Mouse (Mus musculus): ENCODE results near the gene Gm5089.

Gene Gm5089

DNA sequence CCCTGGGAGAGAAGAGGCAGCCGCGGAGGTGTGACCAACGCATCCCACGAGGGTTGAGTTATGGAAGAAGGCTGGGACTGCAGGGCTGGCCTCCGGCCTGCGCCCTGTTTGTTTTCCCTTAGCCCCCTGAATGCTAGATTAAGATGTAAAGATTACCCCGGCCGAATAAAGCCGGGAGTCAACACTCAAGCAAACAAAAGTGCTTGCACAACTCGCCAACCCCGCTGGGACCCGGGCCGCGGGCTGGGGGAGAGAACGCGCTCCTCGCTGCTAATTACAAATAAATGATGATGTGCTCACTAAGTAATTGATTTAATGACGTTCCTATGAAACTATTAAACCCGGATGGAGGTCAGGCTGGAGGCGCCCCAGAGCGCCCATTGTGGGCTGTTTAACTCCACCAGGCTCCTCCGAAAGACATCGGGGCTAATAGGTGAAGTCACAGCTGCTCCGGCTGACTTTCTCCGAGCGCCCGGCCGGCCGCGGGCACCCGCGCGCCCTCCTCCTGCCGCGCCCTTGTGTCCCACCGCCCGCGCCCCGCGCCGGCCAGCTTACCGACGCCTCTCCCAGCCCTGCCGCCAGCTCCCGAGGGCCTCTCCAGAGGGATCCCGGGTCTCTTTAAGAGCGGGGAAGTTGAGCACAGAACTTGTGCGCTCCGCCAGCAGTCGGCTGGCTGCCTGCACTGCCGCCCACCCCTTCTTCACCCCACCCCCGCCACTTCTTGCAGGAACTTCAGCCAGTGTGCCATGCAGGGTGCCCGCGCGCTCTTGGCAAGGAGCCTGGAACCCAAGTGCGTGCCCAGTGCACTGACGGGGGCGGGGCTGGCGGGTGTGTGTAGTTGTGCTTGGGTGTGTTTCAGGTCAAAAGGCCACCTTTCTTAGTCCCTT is at the start of gene Gm5089:
Gm5089 (minus strand) TSS at position 620 of the 887 bp plus-strand sequence.
- no peak for DNase-seq (ENCODE audit: low spot score in 2 of 2)

DNA sequence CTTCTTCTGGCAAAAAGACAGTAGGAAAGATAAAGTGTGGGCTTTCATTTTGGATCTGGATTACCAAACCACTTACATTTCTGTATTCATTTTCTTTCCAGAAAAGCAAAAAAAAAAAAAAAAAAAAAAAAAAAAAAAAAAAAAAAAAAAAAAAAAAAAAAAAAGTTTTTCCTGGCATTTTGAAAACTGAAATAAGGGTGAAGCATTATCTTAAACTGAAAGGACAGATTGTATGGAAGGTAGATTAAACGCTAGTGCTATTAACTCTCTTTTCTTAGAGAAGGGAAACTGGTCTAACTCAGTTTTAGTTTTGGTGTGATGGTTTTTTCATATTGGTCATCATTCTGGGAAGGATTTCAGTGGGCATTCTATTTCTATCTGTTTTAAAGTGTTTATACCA is 41.1 kb upstream of the Gm5089 start:
- DNase-seq (ENCODE audit: low spot score in 2 of 2), result no peak

DNA sequence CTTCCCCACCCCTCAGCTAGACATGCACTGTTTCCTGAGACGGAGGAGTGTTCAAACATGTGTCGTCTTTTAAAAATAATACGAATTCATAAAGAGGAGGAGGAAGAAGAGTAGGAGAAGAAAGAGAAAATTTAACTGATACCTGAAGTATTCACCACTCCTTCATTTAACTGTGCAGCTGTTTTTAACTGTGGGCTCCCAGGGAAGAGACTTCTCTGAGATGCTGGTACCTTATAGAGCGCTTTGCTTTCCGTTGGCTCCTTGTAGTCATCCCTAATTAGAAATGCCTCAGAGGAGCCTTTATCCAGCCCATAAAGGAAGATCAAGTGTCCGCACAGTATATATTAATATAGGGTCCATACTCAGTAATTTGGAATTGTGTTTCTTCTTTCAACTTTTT is 40.6 kb upstream of the Gm5089 start:
- no peak for DNase-seq (ENCODE audit: low spot score in 2 of 2)

DNA sequence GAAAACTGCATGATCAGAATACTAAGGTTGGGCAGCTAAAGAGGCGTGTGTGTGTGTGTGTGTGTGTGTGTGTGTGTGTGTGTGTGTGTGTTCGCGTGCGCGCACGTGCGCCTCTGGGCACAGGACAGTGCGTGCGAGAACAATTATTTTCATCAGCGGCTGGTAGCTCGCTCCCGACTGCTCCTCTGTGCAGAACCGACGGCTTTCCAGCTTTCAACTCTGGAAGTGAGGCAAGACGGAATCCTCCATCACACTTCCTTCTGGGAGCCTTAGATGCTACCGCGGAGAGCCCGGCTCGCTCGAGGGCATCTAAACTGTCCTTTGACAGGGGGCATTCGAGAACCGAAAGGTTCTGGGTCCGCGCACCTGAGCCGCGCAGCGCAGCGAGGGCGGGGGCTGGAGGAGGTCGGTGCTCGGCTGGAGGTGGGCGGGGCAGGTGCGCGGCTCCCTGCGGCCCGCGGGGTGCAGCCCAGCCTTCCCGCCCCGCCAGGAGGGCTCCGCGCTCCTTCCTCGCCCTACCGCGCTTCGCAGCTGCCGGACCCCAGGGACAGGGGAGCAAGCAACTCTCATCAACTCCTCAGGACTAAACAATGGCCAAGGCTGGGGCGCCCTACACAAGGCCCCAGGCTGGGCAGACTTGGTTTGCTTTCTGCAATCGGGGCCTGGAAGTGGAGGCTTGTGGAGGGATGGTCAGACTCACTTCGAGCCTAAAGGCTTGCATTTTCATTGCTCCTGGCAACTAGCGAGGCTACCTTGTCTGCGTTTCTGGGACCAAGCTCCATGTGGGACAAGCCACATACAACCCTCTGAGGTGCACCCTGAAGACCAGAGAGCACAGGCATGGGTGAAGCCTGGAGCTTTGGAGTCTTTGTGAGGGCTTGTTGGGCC is 39.8 kb upstream of the Gm5089 start, which contains the start of gene Gm10837:
Gm10837 (plus strand) TSS at position 146 of the 888 bp plus-strand sequence.
- no peak for DNase-seq (ENCODE audit: low spot score in 2 of 2)

DNA sequence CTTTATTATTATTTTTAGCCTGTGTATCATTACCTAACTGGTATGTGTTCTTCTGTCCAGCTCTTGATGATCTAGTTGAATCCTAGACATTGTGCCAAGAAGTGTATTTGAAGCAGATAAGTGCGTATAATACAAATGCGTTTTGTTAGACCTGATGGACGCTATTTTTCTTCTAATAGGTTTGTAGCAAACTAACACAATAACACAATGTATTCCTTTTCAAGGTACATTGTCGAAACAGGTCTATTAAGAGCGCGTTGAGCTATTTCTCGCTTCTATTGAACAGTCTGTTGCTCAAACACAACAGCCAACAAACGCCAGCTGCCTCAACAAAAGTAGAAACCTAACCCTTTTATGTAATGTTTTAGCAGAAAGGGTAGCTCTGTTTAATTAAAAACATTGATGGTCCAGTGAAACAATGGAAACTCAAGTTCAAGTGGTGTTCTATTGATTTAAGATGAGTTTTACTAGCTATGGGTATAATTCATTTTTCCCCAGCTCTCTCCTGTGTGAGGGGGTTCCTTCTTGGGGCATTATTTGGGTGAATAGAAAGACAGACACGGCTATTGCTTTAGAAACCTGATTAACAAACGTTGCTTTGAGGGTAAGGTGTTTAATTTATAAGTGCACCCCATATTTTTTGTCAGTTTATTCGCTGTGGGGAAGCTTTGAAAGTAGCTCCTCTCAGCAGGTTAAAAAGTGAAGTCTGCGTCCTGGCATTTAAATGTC is 38.9 kb upstream of the Gm5089 start:
- DNase-seq (ENCODE audit: low spot score in 2 of 2), result no peak

DNA sequence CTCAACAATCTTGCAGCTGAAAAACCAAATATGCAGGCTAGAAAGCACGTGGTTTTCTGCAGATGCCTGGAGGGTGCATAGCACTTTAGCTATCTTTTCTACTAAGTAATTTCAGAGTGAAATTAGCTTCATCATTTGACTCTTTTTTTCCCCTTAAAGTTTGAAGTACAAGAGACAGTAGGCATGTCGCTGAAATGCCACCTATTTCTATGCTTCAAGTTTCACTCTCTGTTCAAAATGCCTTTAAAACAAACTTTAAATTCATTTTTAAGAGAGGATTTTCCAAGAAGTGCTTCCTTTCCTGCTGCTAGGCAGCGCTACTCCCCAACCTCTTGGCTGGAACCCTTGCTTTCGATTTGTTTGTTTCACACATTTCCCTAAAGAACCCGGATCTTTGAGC is 38.1 kb upstream of the Gm5089 start:
- no peak for DNase-seq (ENCODE audit: low spot score in 2 of 2)

DNA sequence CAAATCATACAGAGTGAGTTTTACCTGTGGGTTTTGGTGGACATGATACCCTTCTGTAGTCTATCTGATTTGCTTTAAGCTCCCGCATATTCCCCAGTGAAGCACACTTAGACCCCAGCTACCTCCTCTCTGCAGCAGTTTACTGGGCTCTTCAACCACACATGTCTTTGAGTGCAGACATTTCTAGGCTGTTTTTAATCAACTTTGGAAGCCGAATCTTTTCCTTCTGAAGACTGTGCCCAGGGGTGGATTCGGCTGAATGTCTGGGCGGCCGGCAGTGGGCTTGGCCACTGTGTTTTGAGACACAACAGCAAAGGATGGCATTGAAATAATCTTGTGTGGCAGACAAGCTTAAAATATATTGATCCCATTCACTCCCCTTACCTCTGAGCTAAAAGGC is 36.5 kb upstream of the Gm5089 start:
- DNase-seq (ENCODE audit: low spot score in 2 of 2), result no peak

DNA sequence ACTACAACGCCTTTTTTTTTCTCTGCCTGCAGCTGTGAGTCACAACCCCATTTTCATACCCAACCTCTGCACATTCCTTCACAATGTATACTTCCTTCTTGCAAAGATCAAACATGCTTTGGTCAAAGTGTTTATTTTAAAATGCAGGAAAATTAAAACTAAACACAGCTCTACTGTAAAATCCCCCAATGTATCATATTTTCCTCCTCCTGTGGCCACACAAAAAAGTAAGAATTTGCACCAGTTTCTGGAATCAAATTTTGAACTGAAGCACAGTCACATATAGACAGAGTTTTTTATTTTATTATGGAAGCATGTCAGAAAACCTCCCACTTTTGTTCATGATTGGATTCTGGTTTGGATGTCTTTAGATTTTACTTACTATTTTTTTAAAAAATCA is 35.7 kb upstream of the Gm5089 start:
- DNase-seq (ENCODE audit: low spot score in 2 of 2), result no peak

DNA sequence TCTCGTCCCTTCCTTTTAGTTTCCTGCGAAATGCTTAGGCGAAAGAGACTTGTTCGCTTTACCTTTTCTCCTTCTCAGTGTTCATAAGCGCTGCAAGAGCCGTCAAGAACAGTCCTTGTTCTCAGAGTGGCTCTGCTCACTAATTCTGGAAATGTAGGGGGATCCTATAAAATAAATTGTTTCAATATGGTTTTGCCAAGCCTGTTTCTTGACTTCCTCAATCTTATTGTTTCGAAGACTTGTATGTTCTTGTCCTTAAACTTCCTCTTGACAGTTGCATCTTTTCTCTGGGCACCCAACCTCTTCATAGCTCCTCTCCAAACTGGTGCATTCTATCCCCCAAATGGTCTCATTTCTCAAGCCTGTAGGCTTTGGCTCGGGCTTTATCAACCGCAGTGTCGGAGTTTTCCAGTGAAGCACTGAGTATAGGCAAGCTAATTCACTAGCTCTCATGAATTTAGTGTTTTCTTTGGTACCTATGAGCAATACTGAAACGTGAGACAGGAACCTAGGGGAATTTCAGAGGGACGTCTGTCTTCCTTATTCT is 34.8 kb upstream of the Gm5089 start:
- DNase-seq (ENCODE audit: low spot score in 2 of 2), result no peak

DNA sequence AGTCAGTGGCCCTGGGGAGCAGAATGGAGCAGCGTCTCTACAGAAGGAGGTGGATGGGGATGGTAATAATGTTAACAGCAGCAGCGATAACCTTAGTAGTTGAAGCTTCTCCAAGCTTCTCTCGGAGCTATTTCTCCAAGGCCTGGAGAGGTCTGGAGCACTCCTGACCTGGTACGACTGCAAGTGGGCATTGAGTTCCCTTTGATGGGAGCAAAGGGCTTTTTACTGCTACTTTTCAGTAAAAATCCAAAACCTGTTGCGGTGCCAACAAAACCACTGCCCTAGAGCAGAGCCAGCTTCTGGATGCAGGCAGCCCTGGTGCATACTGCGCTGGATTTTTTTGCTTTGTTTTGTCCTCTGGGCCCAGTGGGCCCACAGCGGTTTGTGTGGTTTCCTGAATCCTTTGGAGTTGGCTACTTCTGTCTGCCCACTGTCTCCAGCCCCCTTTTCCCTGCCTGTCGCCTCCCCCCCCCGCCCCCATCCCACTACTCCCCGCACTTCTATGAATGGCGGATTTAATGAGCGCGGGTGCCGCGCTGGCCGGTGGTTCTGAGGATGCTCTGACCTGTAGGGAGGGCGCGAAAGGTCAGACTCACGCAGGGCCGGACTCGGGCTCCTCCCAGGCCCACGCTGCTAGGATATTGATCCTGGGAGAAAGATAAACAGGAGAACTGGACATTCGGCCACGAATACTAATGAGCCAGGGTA is 34.1 kb upstream of the Gm5089 start:
- DNase-seq (ENCODE audit: low spot score in 2 of 2), result no peak

DNA sequence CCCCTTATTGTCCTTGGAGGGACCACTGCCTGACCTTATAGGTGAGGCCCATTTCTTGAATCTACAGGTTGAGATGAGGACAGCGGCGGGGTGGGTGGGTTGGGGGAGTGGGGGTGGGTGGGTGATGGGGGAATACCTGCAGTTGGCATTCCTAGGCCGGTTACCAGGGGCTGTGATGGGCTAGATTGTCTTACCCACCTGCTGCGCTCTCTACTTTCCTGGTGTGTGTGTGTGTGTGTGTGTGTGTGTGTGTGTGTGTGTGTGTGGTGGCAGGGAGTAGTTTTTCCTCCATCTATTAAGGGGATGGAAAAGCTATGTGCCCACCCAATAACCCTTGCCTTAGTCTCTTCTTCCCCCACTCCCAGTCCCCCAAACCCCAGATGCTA is 33.5 kb upstream of the Gm5089 start:
- DNase-seq (ENCODE audit: low spot score in 2 of 2), result no peak

DNA sequence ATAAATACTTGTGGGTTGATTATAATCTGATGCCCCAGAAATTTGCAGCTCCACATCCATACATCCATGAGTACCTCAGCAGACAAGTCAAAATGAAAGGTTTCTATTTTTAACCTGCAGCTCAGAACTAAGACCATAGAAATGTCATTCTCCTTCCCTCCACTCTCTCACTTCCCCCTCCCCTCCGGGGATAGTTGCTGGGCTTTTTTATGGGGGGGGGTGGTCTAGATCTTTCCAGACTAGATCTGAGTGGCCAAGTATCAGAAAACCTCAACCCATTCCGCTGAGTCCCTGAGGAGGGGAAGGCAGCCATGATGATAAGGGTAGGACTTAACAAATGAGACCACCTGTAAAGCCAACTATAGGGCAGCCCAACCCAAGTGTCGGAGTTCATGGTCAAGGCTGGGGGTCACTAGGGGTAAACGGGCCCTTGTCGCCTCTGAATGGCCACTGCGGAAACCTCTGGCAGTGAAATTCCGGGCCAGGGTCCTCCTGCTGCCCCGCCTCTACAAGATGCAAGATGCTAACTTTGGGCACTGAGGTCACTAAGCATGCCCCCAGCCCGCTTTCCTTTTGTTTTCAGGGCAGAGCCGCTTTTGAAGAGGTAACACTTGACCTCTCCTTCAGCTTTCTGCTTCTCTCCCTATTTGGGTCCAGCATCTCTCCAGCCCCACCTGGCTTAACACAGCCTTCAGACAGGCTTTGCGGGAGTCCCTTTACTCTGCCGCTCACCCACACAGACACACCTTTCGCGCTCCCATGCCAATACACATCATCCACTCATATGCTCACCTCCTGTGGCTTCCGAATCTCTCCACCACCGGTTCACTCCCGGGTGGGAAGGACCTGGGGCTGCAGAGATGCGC is 32.9 kb upstream of the Gm5089 start:
- DNase-seq (ENCODE audit: low spot score in 2 of 2), result no peak

DNA sequence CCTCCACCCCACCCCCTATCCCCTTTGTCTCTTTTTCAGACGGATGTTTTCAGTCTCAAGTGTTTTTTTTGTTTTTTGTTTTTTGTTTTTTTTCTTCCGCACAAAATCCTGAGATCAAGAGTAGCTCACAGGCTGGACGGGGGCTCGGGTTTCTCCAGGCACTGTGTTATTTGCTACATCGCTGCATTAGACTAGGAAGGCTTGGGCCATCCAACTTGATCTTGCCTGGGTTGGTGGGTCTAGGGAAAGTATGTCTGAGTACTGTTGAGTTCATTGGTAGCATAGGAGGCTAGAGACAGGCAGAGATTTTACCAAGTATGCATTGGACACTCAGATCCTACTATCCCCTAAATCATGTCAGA is 32.1 kb upstream of the Gm5089 start:
- DNase-seq (ENCODE audit: low spot score in 2 of 2), result no peak

DNA sequence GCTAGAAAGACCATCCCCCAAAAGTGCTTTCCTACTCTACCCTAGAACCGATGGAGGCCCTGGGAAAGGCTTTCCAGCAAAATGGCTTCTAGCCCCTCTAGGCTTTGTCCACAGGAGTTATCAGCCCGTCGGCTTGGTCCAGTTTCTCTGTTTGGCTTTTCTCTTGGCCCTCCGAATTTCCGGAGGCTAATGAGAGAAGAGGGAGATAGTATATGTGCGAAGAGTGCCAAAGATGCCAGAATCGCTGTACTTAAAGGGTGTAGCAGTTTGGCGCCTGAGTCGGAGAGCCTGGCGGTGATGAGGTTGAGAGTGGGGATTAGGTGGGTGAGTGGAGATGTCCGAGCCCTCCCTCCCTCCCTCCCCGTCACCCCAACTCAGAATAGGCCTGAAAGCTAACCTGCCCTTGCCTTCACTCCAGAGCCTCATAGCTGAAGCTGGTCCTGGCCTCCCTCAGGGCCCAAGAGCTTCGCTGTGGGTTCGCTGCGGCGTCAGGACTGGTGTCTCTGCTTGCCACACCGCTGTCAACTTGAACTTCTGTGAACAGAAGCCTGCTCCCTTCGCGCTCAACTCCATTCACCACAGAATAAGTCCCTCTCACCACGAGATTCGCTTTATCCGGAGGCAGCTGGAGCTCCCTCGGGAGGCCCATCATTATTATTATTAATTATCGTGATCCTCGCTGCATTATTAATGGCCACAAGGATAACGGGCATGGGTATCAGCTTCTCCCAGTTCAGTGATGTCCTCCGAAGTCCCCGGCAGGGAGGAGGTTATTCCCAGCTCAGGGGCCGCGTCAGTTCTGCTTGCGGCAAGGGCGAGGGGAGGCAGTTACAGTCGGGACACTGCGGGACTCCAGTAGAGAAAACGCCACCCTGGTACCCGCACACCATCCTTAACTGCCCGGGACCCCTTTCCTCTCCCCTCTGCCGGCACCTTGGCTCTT is 31.4 kb upstream of the Gm5089 start:
- no peak for DNase-seq (ENCODE audit: low spot score in 2 of 2)

DNA sequence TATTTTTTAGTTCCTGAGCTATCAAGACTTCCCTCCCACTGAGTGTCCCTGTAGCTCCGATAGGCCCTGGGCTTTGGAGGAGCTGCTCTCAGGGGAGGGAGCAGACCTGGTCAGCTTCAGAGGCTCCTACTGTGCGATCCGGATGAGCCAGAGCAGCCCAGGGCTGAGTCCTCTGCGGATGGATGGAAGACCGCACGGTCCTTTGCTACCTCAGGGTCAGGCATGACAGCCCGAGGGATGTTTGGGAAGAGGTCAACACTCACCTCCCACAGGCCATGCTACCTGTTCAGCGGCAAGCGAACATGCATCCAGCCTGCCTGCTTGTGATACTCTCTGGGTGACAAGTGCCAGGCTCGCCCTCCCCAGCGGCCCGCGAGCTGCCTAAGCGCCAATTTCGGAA is 30.3 kb upstream of the Gm5089 start:
- DNase-seq (ENCODE audit: low spot score in 2 of 2), result no peak

DNA sequence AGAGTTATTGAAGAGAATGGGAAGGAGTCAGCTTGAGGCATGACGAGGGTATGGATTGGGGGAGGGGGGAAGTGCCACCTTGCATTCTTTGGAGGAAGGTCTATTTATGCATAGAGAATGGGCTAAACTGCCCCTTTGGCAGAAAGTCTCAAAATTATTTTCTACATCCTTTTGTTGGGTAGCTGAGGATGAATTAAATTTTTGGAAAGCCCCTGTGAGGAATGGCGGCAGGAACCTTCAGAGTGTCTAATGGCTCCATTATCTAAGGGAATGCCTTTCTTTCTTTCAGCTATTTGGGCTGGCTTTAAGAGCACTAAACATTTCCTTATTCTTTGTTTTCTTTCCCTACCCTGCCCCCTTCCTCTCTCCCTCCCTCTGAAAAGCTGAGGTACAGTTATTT is 29.4 kb upstream of the Gm5089 start:
- DNase-seq (ENCODE audit: low spot score in 2 of 2), result no peak

DNA sequence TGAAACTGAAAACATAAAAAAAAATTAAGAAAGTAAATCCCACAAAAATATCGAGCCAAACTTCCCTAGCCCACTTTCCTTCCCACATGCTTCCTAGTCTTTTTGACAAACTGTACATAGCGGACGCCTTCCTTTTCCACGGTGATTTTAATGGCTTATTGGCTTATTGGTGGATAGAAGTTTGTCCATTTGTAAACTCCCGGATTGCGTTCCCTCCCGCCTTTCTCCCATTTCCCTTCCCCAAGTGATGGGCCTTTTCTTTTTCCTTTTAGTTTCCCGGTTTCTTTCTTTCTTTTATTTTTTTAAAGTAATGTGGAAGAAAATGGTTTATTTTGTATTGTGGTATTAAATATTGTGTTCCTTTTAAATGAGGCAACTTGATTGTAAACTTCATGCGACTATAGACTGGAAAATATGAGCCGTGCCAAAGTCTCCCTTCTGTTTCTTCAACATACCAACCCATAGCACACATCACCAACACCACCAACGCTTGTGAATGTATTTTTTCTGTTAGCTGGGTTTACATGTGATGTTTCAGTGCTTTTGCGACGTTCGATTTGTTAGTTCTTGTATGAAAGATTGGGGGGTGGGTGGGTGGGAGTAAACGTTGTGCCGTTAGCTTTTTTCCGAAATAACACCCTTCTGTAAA is 28.7 kb upstream of the Gm5089 start:
- no peak for DNase-seq (ENCODE audit: low spot score in 2 of 2)

DNA sequence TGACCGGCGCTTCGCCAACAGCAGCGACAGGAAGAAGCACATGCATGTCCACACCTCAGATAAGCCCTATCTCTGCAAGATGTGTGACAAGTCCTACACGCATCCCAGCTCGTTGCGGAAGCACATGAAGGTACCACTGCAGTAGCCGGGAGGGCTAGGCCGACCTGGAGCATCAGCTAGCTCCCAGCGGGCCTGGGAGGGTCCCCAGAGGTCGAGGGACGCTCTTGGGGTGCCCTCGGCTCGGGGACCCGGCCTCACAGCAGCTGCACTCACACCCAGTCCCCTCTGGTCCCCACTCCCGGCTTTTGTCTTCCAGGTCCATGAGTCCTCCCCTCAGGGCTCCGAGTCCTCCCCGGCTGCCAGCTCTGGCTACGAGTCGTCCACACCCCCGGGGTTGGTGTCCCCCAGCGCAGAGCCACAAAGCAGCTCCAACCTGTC is 27.7 kb upstream of the Gm5089 start:
- DNase-seq (ENCODE audit: low spot score in 2 of 2), result no peak

All from thymus, postnatal 10 days (tissue).